Mouse (Mus musculus) neural tube, embryonic 14.5 days (tissue): ENCODE data around the gene Hoxa6. TPM values are rescaled to one million over a fixed set of nuclear protein-coding genes. Genes with fewer than 3 reads are reported as not detected.

ENCODE experiments used
- ATAC-seq: fragments of 200-750 bp; cut with Nextera tagmentation; 2 replicates; pipeline ENCODE4 v1.8.0; 2017; ENCODE audit warnings: low read depth, mild to moderate bottlenecking, moderate TSS enrichment, moderate library complexity
- H3K27ac ChIP-seq: fragments of 300-500 bp; sonication (generic); 2 replicates; pipeline ENCODE4 v1.5.1; 2014; ENCODE audit warnings: low read depth, mild to moderate bottlenecking, control low read depth, low read length, moderate library complexity, mixed read lengths
- H3K27me3 ChIP-seq: fragments of 300-500 bp; sonication (generic); 2 replicates; pipeline ENCODE4 v1.6.1; 2014; ENCODE audit warnings: low read length; ENCODE audit not compliant: control insufficient read depth, insufficient read depth
- H3K36me3 ChIP-seq: fragments of 300-500 bp; sonication (generic); 2 replicates; pipeline ENCODE4 v1.6.1; 2014; ENCODE audit warnings: low read length, mixed read lengths; ENCODE audit not compliant: control insufficient read depth, insufficient read depth
- H3K4me1 ChIP-seq: fragments of 300-500 bp; sonication (generic); 2 replicates; pipeline ENCODE4 v1.6.1; 2014; ENCODE audit warnings: low read length; ENCODE audit not compliant: control insufficient read depth, insufficient read depth
- H3K4me2 ChIP-seq: fragments of 300-500 bp; sonication (generic); 2 replicates; pipeline ENCODE4 v1.6.1; 2014; ENCODE audit warnings: mild to moderate bottlenecking, low read depth, low read length, control low read depth
- H3K4me3 ChIP-seq: fragments of 300-500 bp; sonication (generic); 2 replicates; pipeline ENCODE4 v1.5.1; 2014; ENCODE audit warnings: low read depth, low read length, control low read depth, mixed read lengths
- H3K9ac ChIP-seq: fragments of 300-500 bp; sonication (generic); replicated peaks from 2 replicates; pipeline ENCODE4 v1.6.1; 2014; ENCODE audit warnings: low read depth, mild to moderate bottlenecking, control low read depth, low read length, mixed read lengths
- H3K9me3 ChIP-seq: fragments of 300-500 bp; sonication (generic); 2 replicates; pipeline ENCODE4 v1.6.1; 2016; ENCODE audit warnings: low read length; ENCODE audit not compliant: control insufficient read depth
- WGBS: fragments of 180-500 bp; shearing (Covaris S2); extraction: QIAGEN DNeasy Blood & Tissue Kit; methylation state at CpG from one replicate; pipeline ENCODE4 v1.1.7; 2014; 5-methylcytosine and 5-hydroxymethylcytosine counted together
- polyA plus RNA-seq: library from polyadenylated mRNA; unstranded; fragments of >200 nt; fragmentation: Nextera tagmentation; extraction: Ambion mirVana; gene quantifications from 2 replicates; pipeline ENCODE4 v1.2.1, GENCODE M21; 2014

Hoxa6 gene
- polyA plus RNA-seq, 1 experiment from 2014 or later = 10.1 TPM

DNA sequence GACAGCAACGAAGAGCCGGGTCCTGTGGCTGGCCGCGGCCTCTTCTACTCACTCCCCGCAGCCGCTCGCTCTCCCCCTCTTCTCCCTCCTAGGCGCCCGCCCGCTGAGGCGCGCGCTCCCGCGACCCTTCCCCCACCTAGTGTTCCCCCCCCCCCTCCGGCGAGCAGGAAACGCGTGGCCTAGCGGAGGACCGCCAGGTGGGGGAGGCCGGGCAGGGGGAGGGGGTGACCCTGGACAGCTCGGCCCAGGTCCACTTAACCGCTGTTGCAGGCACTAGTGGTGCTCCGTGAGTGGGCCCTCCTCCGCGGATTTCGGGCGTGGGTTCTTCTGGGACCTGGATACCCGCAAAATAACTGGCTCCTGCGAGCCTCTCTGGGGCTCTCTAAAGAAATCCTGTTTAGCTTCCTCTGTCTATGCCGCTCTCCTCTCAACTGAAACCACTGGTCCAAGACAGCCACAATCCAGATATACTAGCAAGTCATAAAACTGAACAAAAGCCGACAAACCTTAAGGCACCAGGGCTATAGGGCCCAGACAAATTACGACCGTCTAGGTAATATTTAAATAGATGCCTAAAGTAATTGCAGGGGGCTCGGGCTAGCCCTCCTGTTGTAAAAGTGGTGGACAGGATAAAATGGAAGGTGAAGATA, 22.1 kb upstream of the Hoxa6 start, which contains the start of gene Hoxa9:
Gene Hoxa9, minus strand, starts transcription at position 574 of the 650 bp plus-strand sequence.
- peak within 1 kb of the TSS; percentile 97 for H3K27ac ChIP-seq
- WGBS = under 1% methylated on average over 28 of the region's 36 CpGs

DNA sequence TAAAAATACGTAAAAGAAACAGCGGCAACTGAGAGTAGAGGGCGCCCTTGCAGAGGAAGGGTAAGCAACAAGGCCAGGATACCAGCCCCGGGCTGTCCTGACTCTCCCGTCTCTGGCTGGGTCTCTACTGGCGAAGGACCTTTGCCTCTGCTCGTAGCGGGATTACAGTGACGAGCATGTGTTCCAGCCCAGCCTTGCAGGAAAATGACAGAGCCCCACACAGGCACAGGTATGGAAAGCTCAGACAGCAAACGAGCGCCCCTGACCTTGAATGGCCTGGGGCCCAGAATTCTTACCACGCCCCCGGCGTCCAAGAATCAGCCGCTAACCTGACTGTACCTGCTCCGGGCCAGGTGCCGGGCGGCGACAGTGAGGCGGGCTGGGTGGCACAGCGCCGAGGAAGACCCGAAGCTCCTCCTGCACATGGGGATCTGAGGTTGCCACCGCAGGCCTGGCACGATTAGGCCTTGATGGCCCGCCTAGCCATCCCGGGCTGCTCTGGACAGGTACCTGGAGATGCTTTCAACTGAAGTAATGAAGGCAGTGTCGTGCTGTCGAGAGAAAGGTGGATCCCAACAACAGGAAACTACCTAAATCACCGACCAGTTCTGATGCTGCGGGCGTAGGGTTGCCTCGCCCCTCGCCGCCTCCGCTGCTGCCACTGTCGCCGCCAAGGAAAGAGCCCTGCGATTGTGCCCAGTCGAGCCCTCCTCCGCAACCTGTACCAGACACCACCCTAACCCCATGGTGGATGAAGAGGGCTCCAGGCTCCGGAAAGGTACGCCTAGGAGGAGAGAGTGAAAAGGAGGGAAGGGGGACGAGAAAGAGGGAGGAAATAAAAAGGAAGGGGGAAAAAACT, 21.3 kb upstream of the Hoxa6 start:
- H3K4me2 ChIP-seq = peak overlapping the region; percentile 90
- ATAC-seq = no peak
- peak overlapping the region; percentile 97 for H3K27ac ChIP-seq
- H3K4me1 ChIP-seq = peaks cover 18% of the 10 kb centered on the region
- no peaks in the 10 kb centered on the region for H3K36me3 ChIP-seq
- no peaks in the 10 kb centered on the region for H3K9me3 ChIP-seq
- peak overlapping the region; percentile 57 for H3K4me3 ChIP-seq
- 2% methylated on average over 43 of the region's 44 CpGs for WGBS
- peak overlapping the region; percentile 94 for H3K9ac ChIP-seq
- no peaks in the 10 kb centered on the region for H3K27me3 ChIP-seq

More for the DNA sequence above, 22.1 kb upstream of the Hoxa6 start, which contains the start of gene Hoxa9:
- peak; percentile 13; the same call in 1 of the 2 replicates for ATAC-seq
- Histone ChIP-seq H3K27me3 (no peaks in the 10 kb centered on the region), H3K4me3 (peak within 1 kb of the TSS; percentile 57), H3K4me2 (peak within 1 kb of the TSS; percentile 90), H3K4me1 (peaks cover 18% of the 10 kb centered on the region), H3K9me3 (no peaks in the 10 kb centered on the region), H3K36me3 (no peaks in the 10 kb centered on the region), H3K9ac (peak within 1 kb of the TSS; percentile 94)

DNA sequence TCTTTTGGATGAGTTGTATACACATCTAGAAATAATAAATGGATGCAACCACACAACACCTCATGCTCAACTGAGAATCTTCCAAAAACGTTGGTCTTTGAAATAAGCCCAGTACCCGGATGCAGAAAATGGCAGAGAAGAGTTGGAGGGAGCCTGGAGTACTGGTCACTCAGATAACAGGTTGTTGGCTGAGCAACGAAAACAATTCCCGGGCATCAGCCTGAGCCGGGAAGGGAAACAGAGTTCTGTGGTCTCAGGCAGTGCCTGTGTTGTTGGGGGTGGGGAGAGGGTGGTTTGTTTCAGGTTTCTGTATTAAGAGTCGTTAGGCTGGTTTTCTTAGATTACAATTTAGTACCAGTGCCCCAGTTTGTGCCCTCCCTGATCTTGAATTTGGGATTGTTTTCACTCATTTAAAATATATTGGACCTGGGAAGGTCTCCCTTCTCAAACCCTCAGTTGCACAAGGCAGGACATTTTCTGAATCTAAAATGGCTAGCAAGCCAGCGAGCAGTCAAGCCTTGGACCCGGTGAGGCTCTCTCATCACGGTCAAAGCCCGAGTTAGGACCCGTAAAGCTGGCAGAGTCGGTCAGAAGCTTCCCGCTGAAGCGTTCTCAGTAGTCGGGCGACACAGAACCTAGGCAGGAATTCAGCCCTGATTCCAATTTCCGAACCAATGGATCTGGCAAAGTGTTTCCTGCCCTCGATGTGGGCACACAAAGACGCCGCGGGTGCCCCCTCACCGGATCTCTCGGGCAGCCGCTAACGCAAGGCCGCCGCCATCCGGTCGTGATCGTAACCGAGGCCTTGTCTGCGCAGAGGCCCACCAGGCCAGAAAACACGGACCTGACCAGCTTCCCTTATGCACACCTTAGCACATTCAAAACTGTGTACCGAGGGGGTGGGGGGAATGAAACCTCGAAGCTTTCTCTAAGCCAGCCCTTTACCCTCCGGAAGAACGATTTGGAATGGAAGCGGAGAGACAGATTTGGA, 20.2 kb upstream of the Hoxa6 start:
- H3K9me3 ChIP-seq = no peaks in the 10 kb centered on the region
- peak overlapping the region; percentile 90 for H3K4me2 ChIP-seq
- peak overlapping the region; percentile 94 for H3K9ac ChIP-seq
- ATAC-seq = no peak
- H3K4me1 ChIP-seq = peaks cover 18% of the 10 kb centered on the region
- H3K36me3 ChIP-seq = no peaks in the 10 kb centered on the region
- no peaks in the 10 kb centered on the region for H3K27me3 ChIP-seq
- WGBS = 2% methylated on average over 38 of the region's 38 CpGs
- peak overlapping the region; percentile 57 for H3K4me3 ChIP-seq
- H3K27ac ChIP-seq = peak overlapping the region; percentile 97

DNA sequence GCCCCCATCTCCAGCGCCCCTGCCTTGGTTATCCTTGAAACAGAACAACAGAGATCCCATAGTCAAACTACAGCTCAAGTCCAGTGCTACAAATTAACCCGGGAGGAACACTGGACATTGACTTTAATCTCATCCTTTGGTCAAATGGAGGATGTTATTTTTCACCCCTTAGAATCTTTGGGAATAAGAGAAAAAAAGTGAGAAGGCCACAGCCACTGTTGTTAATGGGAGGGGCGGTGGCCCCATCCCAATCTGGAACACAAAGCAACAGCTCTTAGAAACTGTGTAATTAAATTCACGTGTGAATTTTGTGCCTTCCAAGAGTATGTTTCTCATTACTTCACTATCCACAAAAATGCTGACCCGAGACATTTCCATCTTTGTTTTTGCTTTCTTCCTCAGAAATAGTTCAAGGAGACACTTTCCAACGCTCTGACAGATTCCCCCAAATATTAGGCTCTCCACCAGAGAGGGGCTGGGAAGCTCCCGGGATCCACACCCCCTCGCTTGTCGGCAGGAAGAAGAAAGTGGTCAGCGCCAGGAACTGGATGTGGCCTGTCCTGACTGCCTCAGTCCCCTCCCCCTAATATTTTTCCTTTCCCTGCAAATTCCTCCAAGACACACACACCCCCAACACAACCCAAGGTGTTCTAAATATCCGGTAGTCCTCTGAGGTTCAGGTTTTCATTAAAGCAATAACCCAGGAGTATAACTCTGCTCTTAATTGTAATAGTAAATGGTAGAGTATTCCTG, 19.1 kb upstream of the Hoxa6 start:
- Histone ChIP-seq H3K4me1 (peaks cover 16% of the 10 kb centered on the region), H3K27me3 (no peaks in the 10 kb centered on the region), H3K4me3 (peak overlapping the region; percentile 88), H3K36me3 (no peaks in the 10 kb centered on the region), H3K27ac (peak overlapping the region; percentile 99), H3K9me3 (no peaks in the 10 kb centered on the region), H3K9ac (peak overlapping the region; percentile 98), H3K4me2 (peak overlapping the region; percentile 99)
- ATAC-seq = no peak
- WGBS = 5% methylated on average over 11 of the region's 11 CpGs

DNA sequence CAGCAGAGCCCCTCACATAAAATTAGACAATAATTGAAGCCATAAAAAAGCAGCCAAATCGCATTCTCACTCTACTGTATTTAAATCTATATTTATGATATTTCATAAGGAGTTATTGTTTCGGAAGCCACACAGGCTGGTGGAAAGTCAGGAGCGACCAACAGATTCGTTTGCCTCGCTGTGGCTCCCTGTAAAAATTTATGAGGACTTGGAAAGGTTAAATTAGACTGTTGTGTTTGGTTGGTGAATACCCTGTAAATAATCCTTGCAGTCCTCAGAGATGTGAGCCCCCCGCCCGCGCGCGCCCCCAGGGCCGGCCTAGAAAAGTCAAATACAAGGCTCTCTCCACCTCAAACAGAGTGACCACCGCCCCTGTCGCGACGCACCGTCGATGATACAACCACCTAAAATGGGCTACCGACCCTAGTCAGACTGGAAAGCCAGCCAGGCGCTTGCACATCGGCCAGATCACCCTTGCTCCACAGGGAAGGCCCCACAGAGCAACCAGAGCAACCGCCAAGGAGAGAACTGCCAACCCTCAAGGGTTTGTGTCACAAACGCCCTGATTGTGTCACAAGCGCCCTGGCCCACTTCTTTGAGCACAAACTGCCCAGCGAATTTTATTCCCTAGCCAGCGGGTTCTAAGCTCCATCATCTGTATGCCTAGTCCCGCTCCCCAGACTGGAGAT, 18.2 kb upstream of the Hoxa6 start:
- no peaks in the 10 kb centered on the region for H3K27me3 ChIP-seq
- peak overlapping the region; percentile 88 for H3K4me3 ChIP-seq
- WGBS = under 1% methylated on average over 26 of the region's 26 CpGs
- ATAC-seq = peak; percentile 12
- peak overlapping the region; percentile 99 for H3K4me2 ChIP-seq
- no peaks in the 10 kb centered on the region for H3K36me3 ChIP-seq
- H3K27ac ChIP-seq = peak overlapping the region; percentile 99
- no peaks in the 10 kb centered on the region for H3K9me3 ChIP-seq
- peaks cover 16% of the 10 kb centered on the region for H3K4me1 ChIP-seq
- H3K9ac ChIP-seq = peak overlapping the region; percentile 98

DNA sequence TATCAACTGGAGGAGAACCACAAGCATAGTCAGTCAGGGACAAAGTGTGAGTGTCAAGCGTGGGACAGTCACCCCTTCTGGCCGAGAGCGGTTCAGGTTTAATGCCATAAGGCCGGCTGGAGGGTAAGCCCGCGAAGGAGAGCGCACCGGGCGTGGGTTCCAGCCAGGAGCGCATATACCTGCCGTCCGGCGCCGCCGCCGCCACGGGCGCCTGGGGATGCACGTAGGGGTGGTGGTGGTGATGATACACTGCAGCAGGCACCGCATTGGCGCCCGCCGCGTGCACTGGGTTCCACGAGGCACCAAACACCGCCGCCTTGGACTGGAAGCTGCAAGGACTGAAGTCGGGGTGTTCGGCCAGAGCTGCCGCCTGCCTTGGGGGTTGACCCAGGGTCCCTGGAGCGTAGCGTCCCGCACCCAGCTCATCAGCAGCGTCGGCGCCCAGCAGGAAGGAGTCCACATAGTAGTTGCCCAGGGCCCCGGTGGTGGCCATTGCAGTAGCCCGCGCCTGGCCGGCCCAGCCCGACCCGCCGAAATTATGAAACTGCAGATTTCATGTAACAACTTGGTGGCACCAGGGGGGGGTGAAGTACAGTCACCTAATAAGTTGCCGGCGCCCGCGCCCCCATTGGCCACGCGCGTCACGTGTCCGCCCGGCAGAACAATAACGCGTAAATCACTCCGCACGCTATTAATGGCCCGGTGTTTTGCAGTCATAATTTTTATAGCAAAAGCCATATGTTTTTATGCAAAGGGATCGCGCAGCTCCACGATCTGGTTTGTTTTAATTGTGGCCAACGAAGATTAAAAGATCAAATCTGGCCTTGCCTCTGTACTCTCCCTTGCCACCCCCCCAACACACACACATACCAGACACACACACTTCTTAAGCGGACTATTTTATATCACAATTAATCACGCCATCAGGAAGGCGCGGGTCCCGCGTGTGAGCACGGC, 17.4 kb upstream of the Hoxa6 start:
- peak overlapping the region; percentile 88 for H3K4me3 ChIP-seq
- peak overlapping the region; percentile 98 for H3K9ac ChIP-seq
- WGBS = under 1% methylated on average over 69 of the region's 69 CpGs
- H3K9me3 ChIP-seq = no peaks in the 10 kb centered on the region
- peaks cover 16% of the 10 kb centered on the region for H3K4me1 ChIP-seq
- H3K4me2 ChIP-seq = peak overlapping the region; percentile 99
- no peaks in the 10 kb centered on the region for H3K36me3 ChIP-seq
- H3K27ac ChIP-seq = peak overlapping the region; percentile 99
- peak; percentile 63 for ATAC-seq
- H3K27me3 ChIP-seq = no peaks in the 10 kb centered on the region

DNA sequence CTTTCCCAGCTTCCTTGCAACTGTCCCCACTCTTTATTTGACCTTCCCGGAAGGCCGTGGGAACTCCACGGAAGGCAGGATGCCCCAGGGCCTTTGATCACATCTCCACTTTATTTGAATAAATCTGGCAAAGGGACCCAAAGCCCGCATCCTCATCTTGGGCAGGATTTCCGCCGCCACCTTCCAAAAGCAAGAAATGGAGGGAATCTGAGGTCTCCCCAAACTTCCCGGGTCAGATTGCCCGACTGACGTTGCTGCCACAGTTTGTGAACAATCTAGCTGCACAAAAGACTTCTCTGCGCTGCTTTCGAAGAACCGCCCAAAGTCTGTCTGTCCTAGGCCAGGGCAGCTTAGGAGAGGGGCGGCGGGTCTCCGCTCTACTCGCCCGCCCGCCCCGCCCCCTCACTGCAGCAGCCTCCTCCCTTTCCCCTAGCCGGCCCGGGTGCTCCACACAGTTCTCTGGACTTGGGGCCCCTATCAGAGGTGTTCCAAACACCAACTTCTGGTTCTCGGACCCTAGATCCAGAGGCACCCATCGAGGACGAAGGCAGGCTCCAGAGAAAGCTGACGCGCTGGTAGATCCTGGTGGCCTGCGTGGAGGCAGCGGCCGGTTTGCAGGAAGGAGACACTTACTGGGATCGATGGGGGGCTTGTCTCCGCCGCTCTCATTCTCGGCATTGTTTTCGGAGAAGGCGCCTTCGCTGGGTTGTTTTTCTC, 16.5 kb upstream of the Hoxa6 start:
- Histone ChIP-seq H3K27ac (peak overlapping the region; percentile 99), H3K4me1 (peaks cover 17% of the 10 kb centered on the region), H3K9me3 (no peaks in the 10 kb centered on the region), H3K27me3 (no peaks in the 10 kb centered on the region), H3K4me2 (peak overlapping the region; percentile 99), H3K36me3 (no peaks in the 10 kb centered on the region), H3K9ac (peak overlapping the region; percentile 98), H3K4me3 (peak overlapping the region; percentile 88)
- ATAC-seq = no peak
- WGBS = under 1% methylated on average over 36 of the region's 36 CpGs
